Mouse (Mus musculus): ENCODE data around the gene Ap3b1. TPM values are rescaled to one million over a fixed set of nuclear protein-coding genes. Genes with fewer than 3 reads are reported as not detected.

The Ap3b1 gene
- total and polyA plus RNA-seq, 2 experiments from 2014 or later: 24.7 to 25.2 TPM

DNA sequence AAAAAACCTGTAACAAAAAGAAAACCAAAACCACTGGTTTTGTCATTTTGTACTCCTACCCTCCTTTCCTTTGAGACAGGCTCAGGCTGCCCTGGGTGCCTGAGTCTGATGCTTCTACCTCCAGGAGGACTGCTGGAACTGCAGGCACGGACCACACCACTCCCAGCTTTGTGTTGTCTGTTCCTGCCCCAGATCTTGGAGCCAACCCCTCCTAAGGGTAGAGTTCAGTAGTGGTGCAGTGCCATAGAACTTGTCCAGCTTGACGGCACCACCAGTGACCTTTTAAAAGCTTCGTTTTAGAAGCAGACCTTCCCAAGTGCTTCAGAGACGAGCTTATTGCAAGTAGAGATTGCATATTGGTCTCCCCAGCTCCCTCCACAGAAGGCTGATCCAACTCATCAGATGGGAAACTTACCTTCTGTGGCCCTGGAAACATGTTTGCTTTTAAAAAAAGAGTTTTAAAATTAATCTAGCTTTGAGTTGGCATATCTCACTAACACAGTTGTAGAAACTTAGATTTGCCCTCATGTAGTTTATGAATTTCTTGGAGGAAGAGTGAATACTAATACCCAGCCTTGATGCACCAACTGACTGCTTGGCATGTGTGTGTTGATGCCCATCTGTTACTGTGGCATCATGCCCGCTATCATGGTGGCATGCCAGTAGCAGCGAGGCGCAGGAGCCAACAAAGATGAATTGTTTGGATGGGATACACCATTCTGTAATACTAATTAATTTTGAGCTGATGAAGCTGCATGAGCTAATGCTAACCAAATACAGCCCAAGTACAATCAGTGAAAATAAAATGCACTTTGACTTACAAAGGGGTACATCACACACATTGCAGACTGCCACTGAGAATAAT, 17.0 kb downstream of the Ap3b1 start:
- ATAC-seq (peak; percentile 93), DNase-seq (peak; percentile 94)
- 35% methylated on average over 7 of the region's 7 CpGs for WGBS
- no peak overlapping the region for H3K4me3 ChIP-seq (ENCODE audit: low read depth, low read length)
- H3K9me3 ChIP-seq (ENCODE audit: low read length): no peaks in the 10 kb centered on the region
- no peak for TF ChIP-seq CTCF (IDR thresholded peaks at IDR 0.05; ENCODE audit: low read depth)
- no peaks in the 10 kb centered on the region for H3K36me3 ChIP-seq (ENCODE audit: insufficient read depth)
- H3K9ac ChIP-seq: no peak overlapping the region
- peaks cover 7% of the 10 kb centered on the region for H3K4me1 ChIP-seq (ENCODE audit: insufficient read depth)
- no peaks in the 10 kb centered on the region for H3K27me3 ChIP-seq (ENCODE audit: insufficient read depth, low read length)
- peak overlapping the region; percentile 69 for H3K27ac ChIP-seq (ENCODE audit: low read depth, low read length)
- no peak overlapping the region for H3K4me2 ChIP-seq (ENCODE audit: low read depth)

DNA sequence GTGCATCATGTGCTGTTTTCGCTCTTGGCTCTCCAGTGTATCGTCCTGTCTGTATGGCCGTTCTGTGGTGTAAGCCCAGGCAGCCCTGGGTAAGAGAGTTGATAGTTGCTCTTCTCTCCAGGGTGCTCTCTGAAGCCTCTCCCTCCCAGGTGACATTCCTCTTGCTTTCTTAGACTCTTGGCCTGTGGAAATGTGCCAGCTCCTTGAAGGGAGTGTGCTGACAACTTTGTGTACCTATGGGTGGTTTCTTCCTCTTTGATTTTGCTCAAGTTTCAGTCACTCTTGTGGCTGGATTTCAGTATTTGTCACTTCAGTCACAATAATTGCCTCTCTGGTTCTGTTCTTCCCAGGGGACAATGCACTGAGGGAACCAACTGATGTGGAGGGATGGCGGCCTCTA, 20.2 kb downstream of the Ap3b1 start:
- H3K4me2 ChIP-seq (ENCODE audit: low read depth): no peak overlapping the region
- H3K4me1 ChIP-seq (ENCODE audit: insufficient read depth): peaks cover 7% of the 10 kb centered on the region
- ATAC-seq (no peak), DNase-seq (no peak)
- no peak overlapping the region for H3K4me3 ChIP-seq (ENCODE audit: low read depth, low read length)
- no peak overlapping the region for H3K9ac ChIP-seq
- H3K9me3 ChIP-seq (ENCODE audit: low read length): no peaks in the 10 kb centered on the region
- no peaks in the 10 kb centered on the region for H3K36me3 ChIP-seq (ENCODE audit: insufficient read depth)
- TF ChIP-seq CTCF (IDR thresholded peaks at IDR 0.05; ENCODE audit: low read depth): no peak
- H3K27ac ChIP-seq (ENCODE audit: low read depth, low read length): no peak overlapping the region
- WGBS: 90% methylated on average over 4 of the region's 4 CpGs
- H3K27me3 ChIP-seq (ENCODE audit: insufficient read depth, low read length): no peaks in the 10 kb centered on the region

DNA sequence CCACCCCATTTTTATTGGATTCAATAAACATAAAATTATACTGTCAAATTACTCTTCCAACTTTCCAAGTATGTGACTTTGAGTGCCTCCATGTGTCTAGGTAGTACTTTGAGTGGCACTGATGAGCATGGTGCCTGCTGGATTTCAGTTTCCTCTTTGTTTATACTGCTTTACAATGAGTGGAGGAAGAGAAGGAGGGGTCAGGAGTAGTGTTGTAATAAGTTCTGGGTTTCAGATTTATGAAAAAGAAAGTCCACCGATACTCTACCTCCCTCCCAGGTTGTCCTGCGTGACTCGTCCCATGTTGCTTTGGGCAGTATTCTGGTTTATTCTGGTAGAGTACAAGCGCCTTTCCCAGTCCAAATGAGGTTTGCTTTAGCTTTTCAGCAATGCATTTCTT, 22.7 kb downstream of the Ap3b1 start:
- no peak for TF ChIP-seq CTCF (IDR thresholded peaks at IDR 0.05; ENCODE audit: low read depth)
- H3K36me3 ChIP-seq (ENCODE audit: insufficient read depth): no peaks in the 10 kb centered on the region
- H3K9me3 ChIP-seq (ENCODE audit: low read length): no peaks in the 10 kb centered on the region
- WGBS: 91% methylated on average over 4 of the region's 4 CpGs
- no peak overlapping the region for H3K4me2 ChIP-seq (ENCODE audit: low read depth)
- DNase-seq (no peak), ATAC-seq (no peak; the same call in 1 of the 2 replicates)
- no peaks in the 10 kb centered on the region for H3K4me1 ChIP-seq (ENCODE audit: insufficient read depth)
- no peak overlapping the region for H3K4me3 ChIP-seq (ENCODE audit: low read depth, low read length)
- no peak overlapping the region for H3K9ac ChIP-seq
- H3K27me3 ChIP-seq (ENCODE audit: insufficient read depth, low read length): no peaks in the 10 kb centered on the region
- no peak overlapping the region for H3K27ac ChIP-seq (ENCODE audit: low read depth, low read length)

DNA sequence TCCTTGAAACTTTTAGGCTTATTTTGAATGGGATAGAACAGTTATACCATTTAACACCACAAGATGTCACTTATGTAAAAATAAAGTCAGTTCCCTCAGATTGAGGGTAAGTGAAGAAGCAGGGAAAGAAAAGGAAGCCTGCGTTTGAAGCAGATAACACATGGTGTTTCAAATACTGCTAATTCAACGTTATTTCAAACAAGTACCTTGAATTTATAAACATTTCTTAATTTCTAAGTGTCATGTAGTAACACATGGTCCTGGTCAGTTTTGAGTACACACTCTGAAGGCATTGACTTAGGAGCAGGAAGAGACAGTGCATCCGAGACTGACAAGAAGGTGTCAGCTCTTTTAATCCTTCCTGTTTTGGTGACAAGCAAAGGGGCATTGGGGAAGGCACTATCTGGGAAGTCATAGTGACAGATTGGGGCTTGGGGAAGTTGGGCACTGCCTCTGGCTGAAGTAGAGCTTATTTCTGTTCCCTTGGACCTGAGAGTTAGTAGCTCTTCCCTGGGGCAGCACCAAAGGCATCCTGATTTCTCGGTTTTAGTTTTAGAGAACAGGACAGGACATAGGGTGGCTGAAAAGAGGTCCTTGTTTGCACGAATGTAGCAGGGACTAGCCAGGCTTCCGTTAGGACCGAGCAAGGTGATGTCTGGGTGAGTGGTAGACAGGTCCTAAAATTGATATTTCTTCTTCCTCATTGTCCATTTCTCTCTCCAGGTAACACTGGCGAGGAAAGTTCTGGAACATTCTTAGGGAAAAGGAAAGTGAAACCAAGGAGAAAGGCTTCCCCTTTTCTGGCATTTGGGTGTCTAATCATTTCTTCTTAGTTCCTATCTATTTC, 23.3 kb downstream of the Ap3b1 start:
- peak; percentile 52 for ATAC-seq
- WGBS: 65% methylated on average over 8 of the region's 8 CpGs
- no peak overlapping the region for H3K9ac ChIP-seq
- no peak overlapping the region for H3K27ac ChIP-seq (ENCODE audit: low read depth, low read length)
- no peak overlapping the region for H3K4me2 ChIP-seq (ENCODE audit: low read depth)
- no peaks in the 10 kb centered on the region for H3K9me3 ChIP-seq (ENCODE audit: low read length)
- H3K4me3 ChIP-seq (ENCODE audit: low read depth, low read length): no peak overlapping the region
- no peaks in the 10 kb centered on the region for H3K27me3 ChIP-seq (ENCODE audit: insufficient read depth, low read length)
- peak; percentile 48 for DNase-seq
- peak; percentile 70 for TF ChIP-seq CTCF (IDR thresholded peaks at IDR 0.05; ENCODE audit: low read depth)
- no peaks in the 10 kb centered on the region for H3K4me1 ChIP-seq (ENCODE audit: insufficient read depth)
- no peaks in the 10 kb centered on the region for H3K36me3 ChIP-seq (ENCODE audit: insufficient read depth)

GRCm38 (mm10) chr13:94384931-94385570, 26.3 kb downstream of the Ap3b1 start:
- ATAC-seq (peak; percentile 53; the same call in 1 of the 2 replicates), DNase-seq (peak; percentile 20)
- Histone ChIP-seq H3K4me2 (ENCODE audit: low read depth) (no peak overlapping the region), H3K4me3 (ENCODE audit: low read depth, low read length) (no peak overlapping the region), H3K36me3 (ENCODE audit: insufficient read depth) (no peaks in the 10 kb centered on the region), H3K4me1 (ENCODE audit: insufficient read depth) (no peaks in the 10 kb centered on the region), H3K27me3 (ENCODE audit: insufficient read depth, low read length) (no peaks in the 10 kb centered on the region), H3K9me3 (ENCODE audit: low read length) (no peaks in the 10 kb centered on the region), H3K9ac (no peak overlapping the region), H3K27ac (ENCODE audit: low read depth, low read length) (no peak overlapping the region)
- 55% methylated on average over 3 of the region's 3 CpGs for WGBS
- TF ChIP-seq CTCF (IDR thresholded peaks at IDR 0.05; ENCODE audit: low read depth): no peak

GRCm38 (mm10) chr13:94388566-94388965, 29.8 kb downstream of the Ap3b1 start:
- Histone ChIP-seq H3K4me2 (ENCODE audit: low read depth) (no peak overlapping the region), H3K36me3 (ENCODE audit: insufficient read depth) (0 out of 2 replicates have a peak, but pooled peaks cover 4% of the 10 kb centered on the region), H3K27me3 (ENCODE audit: insufficient read depth, low read length) (no peaks in the 10 kb centered on the region), H3K27ac (ENCODE audit: low read depth, low read length) (no peak overlapping the region), H3K4me1 (ENCODE audit: insufficient read depth) (no peaks in the 10 kb centered on the region), H3K9ac (no peak overlapping the region), H3K4me3 (ENCODE audit: low read depth, low read length) (no peak overlapping the region), H3K9me3 (ENCODE audit: low read length) (no peaks in the 10 kb centered on the region)
- no peak for DNase-seq
- 71% methylated on average over 3 of the region's 3 CpGs for WGBS
- TF ChIP-seq CTCF (IDR thresholded peaks at IDR 0.05; ENCODE audit: low read depth): no peak
- ATAC-seq: no peak
